Mouse (Mus musculus) kidney, adult 2 months (tissue): ENCODE measurements around the gene Rbsn.

Experiments used
- CTCF ChIP-seq: fragments of 200-500 bp; conservative IDR thresholded peaks from 2 replicates; pipeline ENCODE4 v1.5.1; 2011; ENCODE audit warnings: low read depth, mild to moderate bottlenecking, control low read depth, low read length, moderate library complexity, mixed read lengths; ENCODE audit not compliant: insufficient read depth, insufficient read length
- POLR2A ChIP-seq: fragments of 200-500 bp; IDR thresholded peaks from one replicate; pipeline ENCODE4 v1.6.1; 2011; ENCODE audit warnings: low read depth, low read length, control low read depth

DNA sequence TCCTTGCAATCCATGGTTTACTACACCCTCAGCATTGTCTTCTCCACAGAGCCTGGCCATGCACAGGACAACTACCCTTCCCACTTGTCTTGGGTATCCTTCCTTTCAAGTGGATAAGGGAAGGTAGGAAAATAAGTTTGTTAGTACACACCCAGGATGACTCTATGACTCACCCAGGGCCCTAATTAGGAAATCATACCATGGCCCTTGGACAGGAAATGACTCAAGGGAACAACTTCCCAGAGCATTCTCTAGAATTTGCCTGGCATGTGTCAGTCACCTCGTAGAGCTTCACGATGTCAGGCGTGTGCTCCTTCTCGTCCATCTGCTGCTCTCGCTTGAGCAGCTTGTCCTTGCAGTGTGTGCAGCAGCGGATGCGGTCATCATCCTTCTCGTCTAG lies 15.3 kb downstream of the Rbsn start:
- TF ChIP-seq CTCF (no peak), POLR2A (no peak)
